Mouse (Mus musculus): ENCODE data around the gene Npb.
"Not testable (repeated sequence)": the region's sequence is repeated elsewhere in the genome, so short reads cannot be mapped to it uniquely, and the experiment has no call there.

Npb gene

DNA sequence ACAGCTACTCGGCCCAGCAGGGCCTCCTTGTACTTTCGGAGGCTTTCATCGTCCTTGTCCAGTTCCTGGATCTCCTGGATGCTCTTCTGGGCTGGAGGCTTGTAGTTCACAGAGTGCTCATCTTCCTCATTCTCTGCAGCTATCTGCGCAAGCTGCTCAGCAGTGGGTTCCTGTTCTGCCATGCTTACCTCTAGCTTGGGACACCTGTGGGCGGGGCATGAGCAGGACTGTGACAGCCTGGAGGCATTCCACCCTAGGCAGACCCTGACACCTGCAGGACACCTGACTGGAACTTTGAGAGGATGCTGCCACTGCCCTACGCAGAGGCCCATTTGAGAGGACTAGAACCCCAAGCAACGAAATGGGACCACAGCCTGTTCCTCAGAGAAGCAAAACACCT, 28.1 kb upstream of the Npb start:
- peak; percentile 60 for DNase-seq

DNA sequence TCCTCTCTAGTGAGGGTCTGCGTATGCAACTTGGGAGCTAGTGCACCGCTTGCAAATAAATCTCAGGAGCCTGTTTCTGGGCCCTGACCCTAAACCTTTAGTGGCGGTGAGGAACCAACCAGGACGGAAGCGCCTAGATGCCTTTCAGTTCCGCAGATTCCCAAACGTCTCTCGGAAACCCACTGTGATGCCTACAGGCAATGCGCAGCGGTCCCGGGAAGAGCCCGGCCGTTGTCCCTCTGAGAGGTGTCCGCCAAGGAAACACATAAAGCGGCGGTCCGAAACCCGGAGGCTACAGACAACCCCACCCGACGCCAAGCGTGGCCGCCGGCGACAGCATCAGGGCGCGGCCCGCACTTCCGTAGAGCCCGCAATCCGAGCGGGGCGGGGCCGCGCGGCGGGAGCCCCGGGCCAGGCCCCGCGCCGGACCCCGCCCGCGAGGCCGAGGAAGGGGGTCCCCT, 27.4 kb upstream of the Npb start:
- peak; percentile 61 for DNase-seq

DNA sequence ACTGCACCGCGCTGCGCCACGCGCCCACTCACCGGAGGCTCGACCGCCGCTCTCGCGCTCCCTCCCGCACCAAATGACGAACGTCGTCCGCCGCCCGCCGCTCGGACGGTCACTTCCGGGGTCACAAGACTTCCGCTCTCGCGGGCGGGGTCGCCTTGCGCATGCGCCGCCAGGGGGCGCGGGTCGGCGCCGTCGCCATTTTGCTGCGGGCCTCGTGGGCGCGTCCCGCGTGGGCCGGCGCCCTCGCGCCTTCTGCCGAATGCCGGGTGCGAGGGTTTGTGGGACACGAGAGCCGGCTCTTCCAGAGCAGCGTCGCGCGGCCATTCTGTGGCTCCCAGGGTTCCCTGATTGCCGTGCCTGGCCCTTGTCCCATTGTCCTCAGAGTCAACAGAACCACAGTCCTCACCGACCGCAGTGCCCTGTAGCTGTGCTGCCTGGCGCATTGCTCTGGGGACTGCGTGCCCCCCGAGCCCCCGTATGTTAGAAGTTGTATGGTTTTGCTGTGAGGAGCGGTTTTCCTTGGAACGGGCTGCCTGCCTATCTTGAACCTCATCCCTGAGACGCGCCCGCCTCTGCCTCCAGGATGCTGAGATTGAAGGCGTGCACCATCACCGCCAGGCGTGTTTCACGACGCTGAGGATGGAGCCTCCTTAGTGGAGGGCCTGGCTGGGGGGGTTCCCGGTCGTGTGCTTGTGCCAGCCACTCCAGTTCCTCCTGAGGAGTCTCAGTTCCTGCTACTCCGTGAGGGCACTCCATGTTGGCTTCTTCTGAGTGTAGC, 26.6 kb upstream of the Npb start, which contains the start of gene Arhgdia:
Arhgdia (minus strand) TSS at position 135 of the 778 bp plus-strand sequence.
- peak; percentile 88 for DNase-seq

DNA sequence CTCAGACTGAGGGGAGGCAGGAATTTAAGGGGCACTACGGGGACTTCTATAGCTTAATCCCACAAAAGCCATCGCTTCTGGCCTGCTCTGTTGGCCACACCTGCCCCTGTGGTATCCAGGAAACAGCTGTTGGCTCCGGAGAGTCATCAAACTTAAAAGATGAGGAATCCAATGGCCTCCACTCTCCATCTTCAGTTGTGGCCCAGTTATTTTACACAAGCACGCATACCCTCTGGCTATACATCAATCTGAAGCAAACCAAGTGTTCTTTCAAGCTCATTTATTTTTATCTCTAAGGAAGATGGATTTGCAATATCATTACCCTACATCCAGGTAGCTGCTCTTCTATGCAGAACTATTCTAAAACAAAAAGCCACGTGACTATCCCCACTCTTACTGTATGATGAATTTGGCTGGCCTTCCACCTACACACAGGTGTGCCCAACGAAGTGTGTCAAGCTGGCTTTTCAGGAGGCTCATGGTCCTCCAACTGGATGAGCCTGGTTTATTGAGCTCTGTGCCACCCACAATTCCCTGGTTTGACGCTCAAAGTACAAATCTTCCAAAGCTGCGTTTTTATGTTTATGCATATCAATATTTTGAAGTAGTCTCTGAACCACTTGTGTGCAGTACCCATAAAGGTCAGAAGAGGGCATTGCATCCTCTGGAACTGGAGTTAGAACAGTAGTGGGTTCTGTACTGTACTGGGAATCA, 25.9 kb upstream of the Npb start:
- DNase-seq = no peak

DNA sequence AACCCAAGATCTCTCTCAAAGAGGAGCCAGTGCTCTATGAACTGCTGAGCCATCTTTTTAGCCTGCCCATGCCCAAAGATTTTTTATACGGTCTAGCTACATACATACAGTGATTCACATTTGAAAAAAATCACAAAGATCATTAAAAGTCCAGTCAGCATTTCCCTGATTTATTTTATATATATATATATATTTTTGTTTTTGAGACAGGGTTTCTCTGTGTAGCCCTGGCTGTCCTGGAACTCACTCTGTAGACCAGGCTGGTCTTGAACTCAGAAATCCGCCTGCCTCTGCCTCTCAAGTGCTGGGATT, 25.3 kb upstream of the Npb start:
- not testable (repeated sequence) for DNase-seq

DNA sequence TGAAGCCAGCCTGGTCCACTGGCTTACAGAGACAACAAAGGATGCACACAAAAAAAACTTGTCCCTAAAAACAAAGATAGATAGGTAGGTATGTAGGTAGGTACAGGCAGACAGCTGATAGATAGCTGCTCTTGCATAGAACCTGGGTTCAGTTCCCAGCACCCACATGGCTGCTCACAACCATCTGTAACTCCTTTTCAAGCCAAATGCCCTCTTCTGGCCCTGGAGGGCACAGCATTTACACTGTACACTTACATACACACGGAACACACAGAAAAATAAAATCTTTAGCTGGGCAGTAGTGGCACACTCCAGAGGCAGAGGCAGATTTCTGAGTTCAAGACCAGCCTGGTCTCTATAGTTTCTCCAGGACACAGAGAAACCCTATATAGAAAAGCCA, 24.3 kb upstream of the Npb start:
- no peak for DNase-seq

DNA sequence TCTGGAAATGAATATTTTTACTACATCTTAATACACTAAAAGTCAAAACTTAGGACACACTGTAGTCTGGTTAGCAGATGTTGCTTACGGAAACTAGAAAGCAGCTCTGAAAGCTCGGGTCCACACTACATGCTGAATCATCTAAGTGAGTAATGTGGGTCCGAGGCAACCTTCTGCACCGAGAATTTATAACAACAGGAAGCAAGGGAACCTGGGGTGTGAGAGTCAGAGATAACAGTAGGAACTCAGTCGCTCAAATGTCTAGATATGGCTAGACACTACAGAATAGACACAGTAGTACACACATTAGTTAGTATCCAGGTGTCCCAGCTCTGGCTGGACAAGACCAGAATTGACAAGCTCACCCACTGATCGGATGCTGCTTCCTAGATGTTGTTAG, 19.7 kb upstream of the Npb start:
- no peak for DNase-seq

DNA sequence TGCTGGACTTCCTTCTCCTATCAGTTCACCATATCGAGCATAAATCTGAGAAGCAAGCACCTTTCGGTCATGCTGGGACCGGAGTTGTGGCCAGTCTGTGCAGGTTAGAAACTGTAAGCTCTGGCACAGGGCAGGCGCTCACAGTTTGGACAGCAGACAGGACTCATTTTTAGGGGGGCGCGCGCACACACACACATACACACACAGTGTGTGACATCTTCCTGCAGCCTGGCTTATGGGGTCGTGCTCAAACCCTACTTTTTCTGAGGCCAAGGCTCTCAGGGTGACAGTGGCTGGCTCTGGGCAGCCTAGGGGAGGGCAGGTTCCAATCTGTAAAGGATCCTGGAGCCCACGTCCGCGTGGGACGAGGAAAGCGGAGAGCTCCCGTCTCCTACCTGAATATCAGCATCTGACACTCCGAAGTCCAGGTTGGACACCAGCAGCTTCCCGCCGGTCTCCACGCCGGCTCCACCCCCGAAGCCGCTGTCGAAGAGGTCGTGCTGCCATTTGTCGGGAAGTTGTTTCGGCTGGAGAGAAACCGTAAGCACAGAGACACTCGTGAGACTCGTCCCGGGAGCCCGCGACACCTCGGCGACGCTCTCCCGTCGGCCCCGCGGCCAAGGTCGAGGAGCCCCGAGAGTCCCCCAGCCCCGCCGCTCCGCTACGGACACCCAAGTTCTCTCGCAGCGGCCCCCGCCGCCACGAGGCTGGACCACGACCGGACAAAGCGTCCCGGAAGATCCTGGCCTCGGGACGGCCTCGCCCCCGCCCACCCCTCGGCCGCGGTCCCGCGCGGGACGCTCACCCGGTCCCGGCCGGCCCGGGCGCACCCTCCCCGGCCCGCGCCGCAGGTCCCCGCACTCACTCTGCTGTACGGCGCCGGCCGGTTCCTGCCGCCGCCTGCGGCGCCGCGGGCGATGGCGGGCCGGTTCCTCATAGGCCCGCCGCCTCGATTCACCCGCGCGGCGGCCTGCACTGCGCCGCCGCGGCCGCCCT, 10.7 kb upstream of the Npb start:
- peak; percentile 29 for DNase-seq

DNA sequence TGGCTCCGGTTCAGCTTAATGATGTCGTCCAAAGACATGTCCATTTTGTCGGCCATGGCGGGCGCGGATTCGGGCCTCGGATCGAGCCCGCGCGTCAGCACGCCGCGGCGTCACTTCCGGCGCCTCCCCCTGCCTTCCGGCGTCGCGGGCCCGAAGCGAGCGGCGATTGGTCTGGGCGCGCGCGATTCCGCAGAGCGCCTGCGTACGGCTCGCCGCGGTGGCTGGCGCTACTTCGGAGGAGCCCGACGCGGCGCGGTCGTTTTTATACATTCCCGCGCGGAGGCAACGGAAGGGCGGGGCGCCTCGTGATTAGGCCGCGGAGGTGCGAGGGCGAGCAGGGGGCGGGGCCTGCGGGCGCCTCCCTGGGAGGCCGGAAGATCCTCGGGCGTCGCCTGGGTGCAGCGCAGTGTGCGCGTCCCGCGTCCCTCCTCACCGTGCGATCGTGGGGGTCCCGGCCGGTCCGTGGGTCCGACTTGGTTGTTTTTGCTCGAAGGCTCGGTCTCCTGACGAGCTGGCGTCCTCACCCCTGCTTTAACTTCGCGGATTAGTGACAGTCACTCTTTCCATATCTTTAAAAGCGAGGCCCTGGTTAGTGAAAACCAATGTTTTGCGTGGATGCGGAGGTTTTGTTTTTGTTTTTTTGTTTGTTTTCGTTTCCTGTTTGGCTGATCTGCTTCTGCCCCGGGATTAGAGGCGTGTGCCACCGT, 9.8 kb upstream of the Npb start, which contains the start of the genes Alyref and Anapc11:
Alyref (minus strand) TSS at position 83 of the 707 bp plus-strand sequence.
Anapc11 (plus strand) TSS at position 139 of the 707 bp plus-strand sequence.
- peak; percentile 91 for DNase-seq

DNA sequence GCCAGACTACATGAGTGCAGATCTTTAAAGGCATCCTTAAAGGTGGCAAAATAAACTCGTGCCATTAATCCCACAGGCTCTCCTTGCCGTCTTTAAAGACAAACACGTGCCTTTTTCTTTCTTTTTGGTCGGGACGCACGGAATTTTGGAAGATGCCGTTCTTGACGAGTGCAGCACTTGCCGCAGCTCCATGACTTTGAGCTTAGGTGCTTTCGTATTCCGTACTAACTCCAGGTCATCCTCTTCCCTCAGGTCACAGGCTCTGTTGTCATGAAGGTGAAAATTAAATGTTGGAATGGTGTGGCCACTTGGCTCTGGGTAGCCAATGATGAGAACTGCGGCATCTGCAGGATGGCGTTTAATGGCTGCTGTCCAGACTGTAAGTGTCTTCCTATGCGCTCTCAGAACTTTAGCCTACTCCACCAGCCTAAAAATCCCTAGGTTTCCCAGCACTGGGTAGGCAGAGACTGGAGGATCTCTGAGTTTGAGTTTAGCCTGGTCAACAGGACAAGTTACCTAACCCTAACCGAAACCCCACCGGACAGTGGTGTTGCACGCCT, 9.2 kb upstream of the Npb start:
- peak; percentile 32 for DNase-seq

DNA sequence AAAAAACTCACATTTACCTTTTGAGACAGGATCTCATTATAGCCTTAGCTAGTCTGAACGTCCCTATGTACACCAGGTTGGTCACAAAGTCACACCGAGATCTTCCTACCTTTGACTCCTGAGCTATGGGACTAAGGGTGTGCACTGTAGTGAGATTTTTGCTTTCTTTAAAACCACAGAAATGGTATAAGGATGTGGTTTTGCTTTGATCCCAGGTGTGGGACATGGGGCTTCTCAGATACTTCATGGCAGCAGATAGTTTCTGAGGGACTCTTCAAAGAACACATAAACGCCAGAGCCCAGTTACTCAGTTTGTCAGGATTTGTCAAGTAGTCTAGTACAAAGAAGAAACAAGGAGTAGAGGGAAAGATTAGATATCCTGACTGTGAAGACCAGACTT, 7.6 kb upstream of the Npb start:
- DNase-seq = no peak

DNA sequence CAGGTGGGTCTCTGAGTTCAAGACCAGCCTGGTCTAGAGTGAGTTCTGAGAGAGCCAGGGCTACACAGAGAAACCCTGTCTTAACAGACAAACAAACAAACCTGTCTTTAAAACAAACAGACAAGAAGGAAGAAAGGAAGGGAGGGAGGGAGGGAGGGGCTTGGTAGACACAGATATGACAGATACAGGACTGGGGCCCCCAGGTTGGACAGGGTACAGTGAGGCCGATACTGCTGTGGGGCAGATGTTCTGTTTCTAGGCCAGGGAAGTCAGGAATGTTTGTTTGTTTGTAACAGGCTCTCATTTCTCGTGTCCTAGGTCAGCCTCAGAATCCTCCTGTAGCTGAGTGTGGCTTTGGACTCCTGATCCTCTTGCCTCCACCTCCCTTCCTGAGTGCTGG, 4.7 kb upstream of the Npb start:
- DNase-seq = no peak

DNA sequence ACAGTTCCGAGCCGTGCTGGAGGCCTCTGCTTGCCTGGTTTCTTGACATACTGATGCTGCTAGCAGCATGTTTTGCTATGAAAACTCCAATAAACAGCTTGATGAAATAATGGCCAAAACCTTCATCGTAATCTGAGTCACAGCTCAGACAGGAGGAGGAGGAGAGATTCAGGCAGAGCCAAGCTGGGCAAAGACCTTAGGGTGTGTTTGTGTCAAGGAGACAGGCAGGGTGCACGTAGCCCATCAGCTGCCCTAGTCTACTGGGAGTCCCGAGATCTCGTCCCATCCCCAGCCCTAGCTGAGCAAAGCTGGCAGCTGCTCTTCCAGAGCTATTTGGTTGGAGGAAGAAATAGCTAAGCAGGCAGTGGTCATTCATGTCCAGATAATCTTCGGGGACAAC, 2.6 kb upstream of the Npb start:
- DNase-seq = no peak

DNA sequence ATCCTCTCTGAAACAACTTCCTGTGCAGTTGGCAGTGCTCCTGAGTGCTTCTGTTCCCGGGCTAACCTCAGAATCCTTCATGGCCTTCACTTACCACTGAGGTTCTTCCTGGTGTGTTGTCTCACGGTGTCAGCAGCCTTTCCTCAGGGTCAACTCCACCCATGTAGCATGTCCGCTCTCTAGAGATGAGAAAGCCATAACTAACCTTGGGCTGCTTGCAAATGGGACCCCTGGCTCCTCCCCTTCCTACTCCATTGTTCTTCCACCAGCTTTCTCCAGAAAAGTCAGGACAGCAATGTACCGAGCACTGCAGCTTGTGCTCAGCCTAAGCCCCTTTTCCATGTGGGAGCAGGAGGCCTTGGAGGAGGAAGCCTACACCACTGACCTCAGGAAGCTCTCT, 1.5 kb upstream of the Npb start:
- no peak for DNase-seq

DNA sequence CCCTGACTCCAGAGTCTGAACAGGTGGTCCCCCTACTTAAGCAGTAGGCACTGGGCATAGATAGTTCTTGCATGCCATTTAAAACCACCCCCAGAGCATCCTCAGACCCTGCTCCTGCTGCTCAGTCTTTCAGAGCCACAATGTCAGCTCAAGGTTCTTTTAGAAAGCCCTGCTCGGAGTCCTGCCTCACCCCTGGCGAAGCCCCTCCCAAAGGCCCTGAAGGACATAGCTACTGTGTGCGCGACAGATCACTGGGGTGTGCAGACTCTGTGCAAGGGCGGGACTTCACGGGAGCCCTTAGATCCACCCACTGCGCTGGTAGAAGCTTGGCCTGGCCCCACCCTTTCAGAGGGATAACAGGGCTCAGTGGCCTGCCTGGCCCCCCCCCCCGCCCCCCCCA, 973 bp downstream of the Npb start:
- DNase-seq = no peak

DNA sequence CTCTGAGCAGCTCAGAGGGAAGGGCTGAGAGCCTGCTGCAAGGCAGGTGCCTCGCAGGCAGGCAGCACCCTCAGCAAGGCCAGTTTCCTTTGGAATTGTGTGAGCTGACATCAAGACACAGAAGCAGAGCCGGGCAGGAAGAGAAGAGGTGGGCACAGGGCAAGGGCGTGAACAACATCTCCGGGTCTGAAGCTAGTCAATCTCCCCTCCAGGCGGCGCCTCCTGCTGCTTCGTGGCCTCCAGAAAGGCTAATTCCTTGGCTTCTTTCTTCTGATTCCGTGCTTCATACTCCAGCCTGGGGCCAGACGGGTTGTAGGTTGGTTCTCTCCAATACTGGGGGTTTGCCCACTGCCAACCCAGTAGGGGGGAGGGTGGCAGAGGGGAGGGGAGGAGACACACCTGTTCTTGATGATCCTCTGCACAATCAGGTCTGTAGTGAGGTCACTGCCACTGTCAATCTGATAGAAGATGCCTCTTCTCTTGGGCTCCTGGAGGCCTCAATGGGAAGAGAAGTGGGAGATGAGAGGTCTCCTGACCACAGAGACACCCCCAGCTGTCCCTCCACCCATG, 2.3 kb downstream of the Npb start:
- peak; percentile 56 for DNase-seq

DNA sequence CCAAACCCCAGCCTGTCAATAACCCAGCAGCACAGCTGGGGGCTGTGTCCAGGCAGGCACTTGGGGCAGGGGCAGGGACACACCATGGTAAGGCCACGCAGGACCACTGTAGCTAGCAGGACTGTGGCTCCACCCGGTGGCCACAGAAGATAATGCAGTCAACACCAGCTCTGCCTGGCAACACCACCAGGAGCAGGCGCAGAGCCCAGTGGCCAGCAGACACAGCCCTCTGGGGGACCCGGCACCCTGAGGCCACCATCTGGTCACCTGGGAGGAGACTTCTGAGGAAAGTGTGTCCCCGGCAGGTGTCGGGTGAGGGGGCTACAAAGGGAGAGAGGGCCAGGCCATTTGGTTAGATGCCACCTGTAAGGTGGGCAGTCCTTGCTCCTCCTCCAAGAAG, 4.5 kb downstream of the Npb start:
- DNase-seq = peak; percentile 93

DNA sequence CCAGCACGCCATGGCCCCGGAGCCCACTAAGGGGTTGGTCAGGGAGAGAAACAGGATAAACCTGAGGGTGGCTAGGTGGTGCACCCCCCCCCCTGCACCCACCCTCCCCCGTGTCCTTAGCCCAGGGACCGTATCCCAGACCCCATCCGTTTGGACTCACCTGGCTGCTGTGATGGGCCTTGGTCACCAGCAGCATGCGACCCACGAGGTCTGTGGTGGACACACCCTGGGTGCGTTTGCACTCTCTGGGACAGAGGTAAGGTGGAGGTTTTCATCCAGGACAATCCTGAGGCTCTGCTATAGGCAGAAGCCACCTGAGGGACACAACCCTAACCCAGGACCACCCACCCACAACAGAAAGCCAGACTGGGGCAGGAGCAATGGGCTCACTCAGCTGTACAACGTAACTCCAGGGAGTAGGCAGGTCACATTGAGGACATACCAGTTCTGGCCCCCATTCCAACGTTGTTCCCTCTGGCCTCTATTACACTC, 5.2 kb downstream of the Npb start:
- DNase-seq = peak; percentile 57

DNA sequence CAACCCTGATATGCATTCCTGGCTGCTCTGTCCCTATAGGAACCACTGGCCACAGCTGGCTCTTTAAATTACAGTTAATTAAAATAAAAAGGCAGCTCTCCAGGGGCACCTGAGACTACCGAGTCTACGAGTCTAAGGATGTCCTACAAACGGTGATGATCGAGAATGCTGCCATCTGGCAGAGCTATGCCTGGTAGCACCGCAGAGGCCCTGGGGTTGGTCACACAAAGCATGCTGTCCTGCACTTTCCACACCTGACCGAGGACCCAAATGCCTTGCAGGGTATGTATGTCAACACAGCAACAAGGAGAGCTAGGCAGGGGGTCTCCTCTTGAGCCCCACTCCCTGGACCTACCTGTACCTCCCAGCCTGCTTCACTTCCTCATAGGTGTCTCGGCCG, 5.7 kb downstream of the Npb start:
- peak; percentile 64 for DNase-seq

DNA sequence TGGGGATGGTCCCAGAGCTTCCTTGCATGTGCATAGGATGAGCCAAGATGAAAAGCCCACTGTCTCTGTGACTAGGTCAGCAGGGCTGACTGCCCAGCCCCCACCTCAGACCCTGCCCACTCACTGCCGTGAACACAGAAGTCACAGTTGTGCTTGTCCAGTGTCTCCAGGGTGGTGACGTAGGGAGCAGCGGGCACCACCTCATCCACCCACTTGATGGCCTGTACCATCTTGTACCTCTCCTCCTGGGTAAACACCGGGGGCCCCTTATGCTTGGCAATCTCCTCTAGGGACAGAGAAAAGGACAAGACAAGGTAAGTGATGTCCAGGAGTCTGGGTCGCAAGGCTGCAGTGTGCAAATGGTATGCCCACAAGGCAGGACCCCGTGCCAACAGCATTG, 6.9 kb downstream of the Npb start:
- DNase-seq = peak; percentile 66

DNA sequence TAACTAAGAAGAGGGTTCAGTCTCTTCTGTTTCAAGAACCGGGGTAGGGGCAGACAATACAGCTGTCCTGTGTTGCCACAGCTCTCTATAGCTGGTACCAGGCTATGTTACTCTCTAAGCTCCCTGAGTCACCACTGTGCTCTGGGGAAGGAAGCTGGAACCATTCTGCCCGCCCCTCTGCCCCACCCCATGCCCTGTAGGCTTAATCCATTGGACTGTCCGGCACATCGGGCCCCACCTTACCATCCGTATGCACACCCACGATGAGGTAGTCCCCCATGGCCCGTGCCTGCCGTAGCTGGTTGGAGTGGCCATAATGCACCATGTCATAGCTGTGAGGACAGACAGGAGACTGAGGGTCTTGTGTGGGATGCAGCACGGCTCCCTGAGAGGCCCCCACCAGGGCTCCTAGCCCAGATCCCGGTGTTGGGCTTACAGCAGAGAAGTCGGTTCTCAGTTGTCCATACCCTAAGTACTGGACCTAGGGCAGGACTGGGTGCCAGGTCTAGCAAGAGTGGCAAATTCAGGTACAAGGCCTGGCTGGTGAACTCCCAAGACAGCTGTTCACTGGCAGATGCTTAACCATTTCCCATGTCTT, 7.4 kb downstream of the Npb start:
- DNase-seq = no peak

Data from cerebellum, adult 11-12 months (tissue).